Mouse (Mus musculus) heart, embryonic 12.5 days (tissue): ENCODE measurements at regions not wholly inside any gene's neighbourhood (a gene's known extent, or its start where the extent isn't known, plus 50 kb on each side); places are given as distances from the start of the nearest gene placed in this dataset. TPM values are rescaled to one million over a fixed set of nuclear protein-coding genes. Genes with fewer than 3 reads are reported as not detected.

Source experiments
- ATAC-seq: fragments of 200-750 bp; cut with Nextera tagmentation; 2 replicates; pipeline ENCODE4 v1.8.0; 2017; ENCODE audit warnings: moderate TSS enrichment, moderate library complexity; ENCODE audit not compliant: insufficient number of reproducible peaks, low FRiP score
- H3K27ac ChIP-seq: fragments of 300-500 bp; sonication (generic); 2 replicates; pipeline ENCODE4 v1.5.1; 2016; ENCODE audit warnings: mild to moderate bottlenecking, moderate library complexity; ENCODE audit not compliant: poor library complexity, severe bottlenecking
- H3K27me3 ChIP-seq: fragments of 300-500 bp; sonication (generic); replicated peaks from 2 replicates; pipeline ENCODE4 v1.6.1; 2016; ENCODE audit warnings: mild to moderate bottlenecking, moderate library complexity
- H3K36me3 ChIP-seq: fragments of 300-500 bp; sonication (generic); 2 replicates; pipeline ENCODE4 v1.6.1; 2016; ENCODE audit warnings: mild to moderate bottlenecking, moderate library complexity
- H3K4me1 ChIP-seq: fragments of 300-500 bp; sonication (generic); replicated peaks from 2 replicates; pipeline ENCODE4 v1.6.1; 2016; ENCODE audit warnings: mild to moderate bottlenecking
- H3K4me2 ChIP-seq: fragments of 300-500 bp; sonication (generic); 2 replicates; pipeline ENCODE4 v1.6.1; 2016; ENCODE audit warnings: mild to moderate bottlenecking, moderate library complexity
- H3K4me3 ChIP-seq: fragments of 300-500 bp; sonication (generic); 2 replicates; pipeline ENCODE4 v1.5.1; 2016; ENCODE audit warnings: mild to moderate bottlenecking
- H3K9ac ChIP-seq: fragments of 300-500 bp; sonication (generic); 2 replicates; pipeline ENCODE4 v1.6.1; 2016; ENCODE audit warnings: mild to moderate bottlenecking, moderate library complexity
- H3K9me3 ChIP-seq: fragments of 300-500 bp; sonication (generic); replicated peaks from 2 replicates; pipeline ENCODE4 v1.6.1; 2016; ENCODE audit warnings: mild to moderate bottlenecking, moderate library complexity
- WGBS: fragments of 180-500 bp; shearing (Covaris S2); methylation state at CpG from one replicate; pipeline ENCODE4 v1.1.7; 2016; 5-methylcytosine and 5-hydroxymethylcytosine counted together
- microRNA-seq: library from miRNA; unstranded; fragments of <30 nt; microRNA quantifications from one replicate; pipeline ENCODE4, GENCODE M21; 2017

GRCm38 (mm10) chr3:33305756-33306155 is 162.7 kb upstream of the Pex5l start:
- Histone ChIP-seq H3K4me3 (no peak overlapping the region), H3K4me1 (no peaks in the 10 kb centered on the region), H3K9me3 (no peaks in the 10 kb centered on the region), H3K9ac (no peak overlapping the region), H3K4me2 (no peak overlapping the region), H3K36me3 (no peaks in the 10 kb centered on the region), H3K27me3 (no peaks in the 10 kb centered on the region), H3K27ac (no peak overlapping the region)
- WGBS, result 66% methylated on average over 2 of the region's 2 CpGs
- ATAC-seq, result no peak

DNA sequence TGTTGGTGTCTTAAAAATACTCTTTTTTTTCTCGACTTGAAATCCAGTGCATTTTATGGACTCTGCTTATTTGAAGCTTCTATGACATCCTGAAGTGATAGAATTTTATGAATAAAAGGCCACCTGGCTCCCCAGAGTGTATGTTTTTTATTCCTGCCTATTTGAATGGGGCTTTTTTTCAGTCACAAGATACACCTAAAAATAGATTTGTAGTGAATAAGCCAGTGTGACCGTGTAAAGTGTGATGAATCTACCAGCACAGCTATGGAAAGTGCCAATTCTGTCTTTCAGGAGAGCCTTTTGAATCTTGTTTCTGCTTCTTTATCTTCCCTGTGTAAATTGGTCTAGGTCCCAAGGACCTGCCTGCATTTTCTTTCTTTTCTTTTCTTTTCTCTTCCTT is 119.8 kb upstream of the Pex5l start:
- H3K4me2 ChIP-seq, result no peak overlapping the region
- H3K36me3 ChIP-seq, result no peaks in the 10 kb centered on the region
- no peak for ATAC-seq
- H3K27me3 ChIP-seq, result no peaks in the 10 kb centered on the region
- no peaks in the 10 kb centered on the region for H3K9me3 ChIP-seq
- WGBS, result 40% methylated on average over 2 of the region's 2 CpGs
- H3K4me3 ChIP-seq, result no peak overlapping the region
- H3K4me1 ChIP-seq, result no peaks in the 10 kb centered on the region
- H3K27ac ChIP-seq, result no peak overlapping the region
- H3K9ac ChIP-seq, result no peak overlapping the region

DNA sequence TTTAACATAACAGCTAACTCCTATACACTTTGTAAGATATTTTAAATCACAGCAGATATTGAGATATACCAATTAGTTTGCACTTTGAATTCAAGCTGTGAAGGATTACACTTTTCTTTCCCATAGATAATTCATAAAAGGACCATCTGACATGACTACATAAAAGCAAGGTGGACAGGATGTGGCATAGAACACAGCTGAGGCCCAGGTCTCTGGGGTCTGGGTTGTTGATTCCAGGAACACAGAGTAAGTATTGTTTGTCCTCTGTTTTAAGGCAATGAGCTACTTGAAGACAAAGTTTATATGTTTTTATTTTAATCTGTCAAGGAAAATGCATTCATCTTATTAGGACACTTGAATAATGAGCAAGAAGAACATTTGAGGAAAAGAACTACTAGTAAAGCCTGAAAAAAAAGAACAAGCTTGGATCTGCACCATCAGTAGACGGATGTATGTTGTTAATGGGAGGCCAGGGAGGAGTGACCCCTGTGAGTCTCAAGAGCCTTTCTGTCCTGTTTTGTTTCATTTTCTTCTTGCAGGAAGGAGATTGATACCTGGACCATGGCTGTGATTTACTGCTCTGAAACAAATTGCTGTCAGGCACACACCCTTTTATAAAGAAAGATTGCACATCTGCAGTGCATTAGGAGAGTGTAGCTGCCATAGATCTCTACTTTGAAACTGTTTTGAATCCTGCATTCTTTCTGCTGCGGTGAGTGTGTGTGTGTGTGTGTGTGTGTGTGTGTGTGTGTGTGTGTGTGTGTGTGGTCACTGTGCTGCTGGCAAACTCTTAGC is 76.4 kb upstream of the Pex5l start:
- Histone ChIP-seq H3K9me3 (0 out of 2 replicates have a peak, but pooled peaks cover 3% of the 10 kb centered on the region), H3K9ac (no peak overlapping the region), H3K27ac (no peak overlapping the region), H3K27me3 (no peaks in the 10 kb centered on the region), H3K4me3 (no peak overlapping the region), H3K36me3 (no peaks in the 10 kb centered on the region), H3K4me1 (no peaks in the 10 kb centered on the region), H3K4me2 (no peak overlapping the region)
- ATAC-seq, result no peak
- 68% methylated on average over 2 of the region's 2 CpGs for WGBS

- Histone ChIP-seq H3K27me3 (no peaks in the 10 kb centered on the region), H3K4me1 (no peaks in the 10 kb centered on the region), H3K4me2 (no peak overlapping the region), H3K4me3 (no peak overlapping the region), H3K9ac (no peak overlapping the region), H3K27ac (no peak overlapping the region), H3K36me3 (no peaks in the 10 kb centered on the region), H3K9me3 (no peaks in the 10 kb centered on the region)
- no peak for ATAC-seq
- 70% methylated on average over 2 of the region's 2 CpGs for WGBS
Observed at GRCm38 (mm10) chr3:33218291-33218690, 75.2 kb upstream of the Pex5l start.

GRCm38 (mm10) chr3:33217360-33218034 is 74.5 kb upstream of the Pex5l start:
- no peak for ATAC-seq
- H3K27ac ChIP-seq, result no peak overlapping the region
- no peak overlapping the region for H3K4me2 ChIP-seq

DNA sequence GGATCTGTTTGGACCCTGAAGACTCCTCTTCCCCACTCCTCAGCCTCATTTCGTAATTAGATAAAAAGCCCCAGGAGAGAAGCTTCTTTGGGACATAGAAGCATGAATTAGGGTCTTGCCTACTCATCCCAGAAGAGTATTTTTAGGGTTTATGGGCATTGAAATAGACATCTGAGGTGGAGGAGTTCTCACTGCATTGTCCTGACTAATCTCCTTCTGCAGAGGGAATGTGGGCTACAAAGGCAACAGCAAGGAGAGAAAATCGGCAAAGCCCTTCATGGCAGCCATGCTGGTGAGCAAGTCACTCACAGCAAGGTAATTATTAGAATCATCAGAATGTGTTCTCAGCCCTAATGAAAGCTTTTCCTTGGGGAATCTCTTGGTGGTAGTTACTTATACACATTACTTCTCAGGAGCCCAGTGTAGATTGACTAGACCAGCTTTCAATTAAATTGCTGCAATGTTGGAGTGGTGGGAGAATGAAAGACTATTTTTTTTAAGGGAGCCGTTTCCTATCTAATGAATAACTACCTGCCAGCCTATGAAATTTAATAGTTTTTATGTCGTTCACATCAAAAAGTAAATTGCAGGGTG is 68.3 kb upstream of the Pex5l start:
- Histone ChIP-seq H3K36me3 (no peaks in the 10 kb centered on the region), H3K4me2 (no peak overlapping the region), H3K27ac (no peak overlapping the region), H3K9me3 (no peaks in the 10 kb centered on the region), H3K4me3 (no peak overlapping the region), H3K4me1 (no peaks in the 10 kb centered on the region), H3K9ac (no peak overlapping the region), H3K27me3 (no peaks in the 10 kb centered on the region)
- WGBS, result 72% methylated on average over 4 of the region's 4 CpGs
- no peak for ATAC-seq

More at GRCm38 (mm10) chr3:33217360-33218034, 74.5 kb upstream of the Pex5l start:
- H3K27me3 ChIP-seq, result no peaks in the 10 kb centered on the region
- no peak overlapping the region for H3K9ac ChIP-seq
- no peaks in the 10 kb centered on the region for H3K4me1 ChIP-seq
- H3K36me3 ChIP-seq, result no peaks in the 10 kb centered on the region
- no peak overlapping the region for H3K4me3 ChIP-seq
- no peaks in the 10 kb centered on the region for H3K9me3 ChIP-seq
- 64% methylated on average over 18 of the region's 18 CpGs for WGBS

Small RNAs in the stretch of these regions (microRNA-seq; reads per million reads assigned to microRNA genes)
- gene Gm27974, result not detected
